Mouse (Mus musculus): ENCODE results near the gene Edc4. TPM values are rescaled to one million over a fixed set of nuclear protein-coding genes. Genes with fewer than 3 reads are reported as not detected.

Edc4 gene
- total and polyA plus RNA-seq, 3 experiments, result 46.1 to 72.1 TPM; not detected in 1

DNA sequence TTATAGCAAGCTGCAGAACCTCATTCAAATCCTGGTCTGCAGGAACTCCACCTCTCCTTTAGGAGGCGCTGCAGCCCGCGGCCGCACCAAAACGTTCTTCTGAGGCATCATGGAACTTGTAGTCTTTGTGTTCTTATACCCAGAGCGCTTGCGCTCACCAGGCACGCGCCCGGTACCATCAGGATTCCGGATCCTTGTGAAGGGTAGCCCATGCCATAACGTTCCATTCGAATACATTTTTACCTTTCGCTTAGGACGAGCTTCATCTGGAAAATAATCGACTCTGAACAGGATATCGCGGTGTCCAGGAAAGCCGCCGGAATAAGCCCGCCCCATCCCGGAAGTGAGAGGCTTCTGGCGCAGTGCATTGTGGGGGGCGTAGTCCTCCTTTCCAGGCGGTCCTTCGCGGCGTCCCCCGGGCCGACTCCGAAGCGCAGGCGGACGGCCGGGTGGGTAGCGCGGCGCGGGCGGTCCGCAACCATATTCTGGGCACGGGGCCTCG lies 25.9 kb upstream of the Edc4 start, which contains the start of gene Thap11 (continued):
- peak; percentile 64; the same call in 1 of the 2 replicates for TF ChIP-seq SIN3A (IDR thresholded peaks at IDR 0.05; ENCODE audit: low read length)
- TF ChIP-seq ZKSCAN1 (IDR thresholded peaks at IDR 0.05; ENCODE audit: low read depth, low read length), result no peak
- TF ChIP-seq RCOR1 (IDR thresholded peaks at IDR 0.05; ENCODE audit: low read depth, low read length), result no peak
- TF ChIP-seq ELF1 (IDR thresholded peaks at IDR 0.05; ENCODE audit: low read depth, low read length), result peak; percentile 90
- no peak for TF ChIP-seq CHD1 (IDR thresholded peaks at IDR 0.05; ENCODE audit: low read depth, low read length)
- TF ChIP-seq USF2 (IDR thresholded peaks at IDR 0.05; ENCODE audit: borderline replicate concordance in 1 of 2, insufficient read depth in 1 of 2, low read depth in 1 of 2, low read length in 2 of 2), result no peak
- peak; percentile 94 for TF ChIP-seq MAZ (IDR thresholded peaks at IDR 0.05; ENCODE audit: low read depth, low read length)
- peak; percentile 50 to 55; a peak in 3 of 4 replicates for TF ChIP-seq POLR2A (IDR thresholded peaks at IDR 0.05; ENCODE audit: control insufficient read depth in 1 of 2, insufficient read depth in 1 of 2, low read depth in 1 of 2, low read length in 2 of 2, poor library complexity in 1 of 2)
- no peak for TF ChIP-seq ETS1 (IDR thresholded peaks at IDR 0.05; ENCODE audit: low read depth, low read length)
- no peak for TF ChIP-seq MAFK (IDR thresholded peaks at IDR 0.05; ENCODE audit: borderline replicate concordance, low read depth, low read length)
- TF ChIP-seq ZMIZ1 (IDR thresholded peaks at IDR 0.05; ENCODE audit: low read depth, low read length), result no peak

DNA sequence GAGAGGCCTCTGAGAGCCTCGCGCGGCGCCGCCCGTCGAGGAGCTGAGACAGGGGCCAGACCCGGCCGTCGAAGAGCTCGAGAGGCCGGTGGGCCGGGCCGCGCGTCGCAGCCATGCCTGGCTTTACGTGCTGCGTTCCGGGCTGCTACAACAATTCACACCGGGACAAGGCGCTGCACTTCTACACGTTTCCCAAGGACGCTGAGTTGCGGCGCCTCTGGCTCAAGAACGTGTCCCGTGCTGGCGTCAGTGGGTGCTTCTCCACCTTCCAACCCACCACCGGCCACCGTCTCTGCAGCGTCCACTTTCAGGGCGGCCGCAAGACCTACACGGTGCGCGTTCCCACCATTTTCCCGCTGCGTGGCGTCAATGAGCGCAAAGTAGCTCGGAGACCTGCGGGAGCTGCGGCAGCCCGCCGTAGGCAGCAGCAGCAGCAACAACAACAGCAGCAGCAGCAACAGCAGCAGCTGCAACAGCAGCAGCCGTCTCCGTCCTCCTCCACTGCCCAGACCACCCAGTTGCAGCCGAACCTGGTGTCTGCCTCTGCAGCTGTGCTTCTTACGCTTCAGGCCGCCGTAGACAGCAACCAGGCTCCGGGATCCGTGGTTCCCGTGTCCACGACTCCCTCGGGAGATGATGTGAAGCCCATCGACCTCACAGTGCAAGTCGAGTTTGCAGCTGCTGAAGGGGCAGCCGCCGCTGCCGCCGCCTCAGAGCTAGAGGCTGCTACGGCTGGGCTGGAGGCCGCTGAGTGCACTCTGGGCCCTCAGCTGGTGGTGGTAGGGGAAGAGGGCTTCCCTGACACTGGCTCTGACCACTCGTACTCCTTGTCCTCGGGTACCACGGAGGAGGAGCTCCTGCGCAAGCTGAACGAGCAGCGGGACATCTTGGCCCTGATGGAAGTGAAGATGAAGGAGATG lies 25.2 kb upstream of the Edc4 start:
- Histone ChIP-seq H3K4me1 (ENCODE audit: control insufficient read depth in 1 of 2, insufficient read depth in 2 of 2, low read length in 2 of 2) (peaks cover 4 to 36% of the 10 kb centered on the region in 2 experiments), H3K27ac (ENCODE audit: control insufficient read depth, low read depth, low read length) (peak overlapping the region; percentile 8; the same call in 1 of the 2 replicates)
- DNase-seq (ENCODE audit: low read depth, low spot score), result no peak

DNA sequence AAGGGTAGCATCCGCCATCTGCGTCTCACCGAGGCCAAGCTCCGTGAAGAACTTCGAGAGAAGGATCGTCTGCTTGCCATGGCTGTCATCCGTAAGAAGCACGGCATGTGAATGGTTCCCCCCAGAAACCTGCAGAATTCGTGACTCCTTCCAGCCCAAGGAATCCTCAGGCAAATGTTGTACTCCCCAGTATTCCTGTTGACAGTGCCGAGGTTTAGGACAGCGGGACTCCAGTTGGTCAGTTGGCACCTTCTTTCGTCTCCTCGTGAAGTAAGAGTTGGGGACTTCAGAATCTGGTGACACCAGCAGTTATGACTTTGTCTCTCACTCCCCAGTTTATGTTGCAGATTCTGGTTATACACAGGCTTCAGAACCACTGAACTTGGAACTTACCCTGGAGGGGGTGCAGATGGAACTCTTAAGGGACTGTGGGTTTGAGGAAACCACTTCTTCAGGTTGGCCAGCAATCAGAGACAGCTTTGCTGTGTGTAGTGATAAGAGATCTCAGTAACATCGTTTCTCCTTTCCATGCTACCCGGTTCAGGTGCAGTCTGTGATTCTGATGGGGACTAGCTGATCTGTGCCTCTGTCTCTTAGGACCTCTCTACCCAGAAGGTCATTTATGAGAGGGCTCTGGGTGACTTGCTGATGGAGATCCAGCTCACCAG lies 24.4 kb upstream of the Edc4 start:
- Histone ChIP-seq H3K79me2 (ENCODE audit: control insufficient read depth, insufficient read depth, low read length, poor library complexity) (peaks cover 30% of the 10 kb centered on the region), H3K27me3 (ENCODE audit: control insufficient read depth in 1 of 2, insufficient read depth in 2 of 2, low read length in 2 of 2) (no peaks in the 10 kb centered on the region), H3K36me3 (ENCODE audit: control insufficient read depth in 1 of 2, insufficient read depth in 2 of 2, low read length in 2 of 2) (peaks cover 0 to 25% of the 10 kb centered on the region in 2 experiments; a peak in 2 of 4 replicates), H3K27ac (ENCODE audit: control insufficient read depth, low read depth, low read length) (no peak overlapping the region), H3K4me3 (ENCODE audit: control insufficient read depth in 1 of 2, insufficient read depth in 1 of 2, low read depth in 2 of 2, low read length in 2 of 2) (peak overlapping the region; percentile 68 to 88), H3K4me1 (ENCODE audit: control insufficient read depth in 1 of 2, insufficient read depth in 2 of 2, low read length in 2 of 2) (peaks cover 4 to 32% of the 10 kb centered on the region in 2 experiments), H3K9me3 (replicated peaks; ENCODE audit: insufficient read depth, low read length) (no peaks in the 10 kb centered on the region), H3K9ac (ENCODE audit: control insufficient read depth, low read depth, low read length, poor library complexity, severe bottlenecking) (peak overlapping the region; percentile 76)
- DNase-seq (ENCODE audit: low read depth, low spot score), result peak; percentile 44
- TF ChIP-seq POLR2A (IDR thresholded peaks at IDR 0.05; ENCODE audit: control insufficient read depth in 1 of 2, insufficient read depth in 1 of 2, low read depth in 1 of 2, low read length in 2 of 2, poor library complexity in 1 of 2) (no peak), GATA1 (IDR thresholded peaks at IDR 0.05; ENCODE audit: low read depth, low read length) (peak; percentile 48), HCFC1 (IDR thresholded peaks at IDR 0.05; ENCODE audit: low read depth, low read length) (no peak), NELFE (IDR thresholded peaks at IDR 0.05; ENCODE audit: low read depth, low read length) (no peak), ELF1 (IDR thresholded peaks at IDR 0.05; ENCODE audit: low read depth, low read length) (no peak), ZKSCAN1 (IDR thresholded peaks at IDR 0.05; ENCODE audit: low read depth, low read length) (no peak), MEF2A (IDR thresholded peaks at IDR 0.05; ENCODE audit: extremely low read depth, insufficient replicate concordance, low read depth, low read length, poor library complexity, severe bottlenecking) (no peak), MAFK (IDR thresholded peaks at IDR 0.05; ENCODE audit: borderline replicate concordance, low read depth, low read length) (no peak), ZC3H11A (IDR thresholded peaks at IDR 0.05; ENCODE audit: low read depth, low read length) (no peak), USF2 (IDR thresholded peaks at IDR 0.05; ENCODE audit: borderline replicate concordance in 1 of 2, insufficient read depth in 1 of 2, low read depth in 1 of 2, low read length in 2 of 2) (no peak), MAX (IDR thresholded peaks at IDR 0.05; ENCODE audit: low read length) (no peak), ZNF384 (IDR thresholded peaks at IDR 0.05; ENCODE audit: low read depth, low read length) (no peak), TBP (IDR thresholded peaks at IDR 0.05; ENCODE audit: low read depth, low read length) (no peak), MAZ (IDR thresholded peaks at IDR 0.05; ENCODE audit: low read depth, low read length) (no peak), CHD2 (IDR thresholded peaks at IDR 0.05; ENCODE audit: low read length) (no peak), E2F4 (IDR thresholded peaks at IDR 0.05; ENCODE audit: borderline replicate concordance, low read depth, low read length) (no peak), NRF1 (IDR thresholded peaks at IDR 0.05; ENCODE audit: insufficient read depth, low read depth, low read length, poor library complexity, severe bottlenecking) (no peak)

More for the DNA sequence above, 25.2 kb upstream of the Edc4 start:
- Histone ChIP-seq H3K27me3 (ENCODE audit: control insufficient read depth in 1 of 2, insufficient read depth in 2 of 2, low read length in 2 of 2) (no peaks in the 10 kb centered on the region), H3K36me3 (ENCODE audit: control insufficient read depth in 1 of 2, insufficient read depth in 2 of 2, low read length in 2 of 2) (peaks cover 0 to 29% of the 10 kb centered on the region in 2 experiments; a peak in 2 of 4 replicates), H3K79me2 (ENCODE audit: control insufficient read depth, insufficient read depth, low read length, poor library complexity) (peaks cover 23% of the 10 kb centered on the region), H3K9me3 (replicated peaks; ENCODE audit: insufficient read depth, low read length) (no peaks in the 10 kb centered on the region), H3K4me3 (ENCODE audit: control insufficient read depth in 1 of 2, insufficient read depth in 1 of 2, low read depth in 2 of 2, low read length in 2 of 2) (peak overlapping the region; percentile 68 to 88), H3K9ac (ENCODE audit: control insufficient read depth, low read depth, low read length, poor library complexity, severe bottlenecking) (peak overlapping the region; percentile 76)
- no peak for TF ChIP-seq ZMIZ1 (IDR thresholded peaks at IDR 0.05; ENCODE audit: low read depth, low read length)
- 0 out of 2 replicates have a peak, but pooled peaks have one; percentile 16 for TF ChIP-seq CHD1 (IDR thresholded peaks at IDR 0.05; ENCODE audit: low read depth, low read length)
- no peak for TF ChIP-seq E2F4 (IDR thresholded peaks at IDR 0.05; ENCODE audit: borderline replicate concordance, low read depth, low read length)
- peak; percentile 2; the same call in 1 of the 2 replicates for TF ChIP-seq MYC (IDR thresholded peaks at IDR 0.05; ENCODE audit: low read depth, low read length)
